Mouse (Mus musculus) gastrocnemius, postnatal 4 days (tissue): Measurements from ENCODE around the gene H2-Q1. TPM values are rescaled to one million over a fixed set of nuclear protein-coding genes. Genes with fewer than 3 reads are reported as not detected.
"Not testable (repeated sequence)": the region's sequence is repeated elsewhere in the genome, so short reads cannot be mapped to it uniquely, and the experiment has no call there.

Source experiments
- DNase-seq, 2 experiments: peaks; one replicate each; pipeline ENCODE4 v3.0.0; 2021 to 2022; ENCODE audit warnings: low spot score in 2 of 2, mixed read lengths in 2 of 2
- long read RNA-seq, 2 experiments: library from polyadenylated mRNA; stranded (forward); transcript quantifications; one replicate each; pipeline ENCODE4 v2.0.0; 2021
- total RNA-seq, 2 experiments: library from RNA; stranded (reverse); gene quantifications; 2 replicates each; pipeline ENCODE4 v1.2.3; 2021

Gene H2-Q1
- total RNA-seq = under 1 TPM; 0.52 to 0.67 TPM
- long read RNA-seq, experiment 1 = 0 reads
- long read RNA-seq, experiment 2 = 0 reads

- DNase-seq = no peak
Observed at GRCm38 (mm10) chr17:35320327-35321081, at the start of gene H2-Q1. TSS of gene H2-Q1 (plus strand) at chr17:35320405.

- no peak for DNase-seq
Observed at GRCm38 (mm10) chr17:35272249-35272648, 48.0 kb upstream of the H2-Q1 start.

GRCm38 (mm10) chr17:35274770-35275169 is 45.4 kb upstream of the H2-Q1 start:
- peak; percentile 81 to 84 for DNase-seq

GRCm38 (mm10) chr17:35276304-35276864 is 43.8 kb upstream of the H2-Q1 start:
- no peak for DNase-seq

GRCm38 (mm10) chr17:35278049-35278448 is 42.2 kb upstream of the H2-Q1 start:
- no peak for DNase-seq

- DNase-seq = no peak
Observed at GRCm38 (mm10) chr17:35278957-35279688, 41.1 kb upstream of the H2-Q1 start.

- DNase-seq = no peak
Observed at GRCm38 (mm10) chr17:35280276-35280675, 39.9 kb upstream of the H2-Q1 start.

GRCm38 (mm10) chr17:35285431-35285830 is 34.8 kb upstream of the H2-Q1 start:
- no peak for DNase-seq

- DNase-seq = peak in 1 of 2 experiments; percentile 42
Observed at GRCm38 (mm10) chr17:35295796-35296195, 24.4 kb upstream of the H2-Q1 start.

- DNase-seq = not testable (repeated sequence)
Observed at GRCm38 (mm10) chr17:35300261-35300945, 19.8 kb upstream of the H2-Q1 start.

- peak; percentile 89 to 91 for DNase-seq
Observed at GRCm38 (mm10) chr17:35301645-35302258, 18.5 kb upstream of the H2-Q1 start.

GRCm38 (mm10) chr17:35303271-35303670 is 16.9 kb upstream of the H2-Q1 start:
- no peak for DNase-seq

- no peak for DNase-seq
Observed at GRCm38 (mm10) chr17:35303756-35304350, 16.4 kb upstream of the H2-Q1 start.

- DNase-seq = no peak
Observed at GRCm38 (mm10) chr17:35304478-35304877, 15.7 kb upstream of the H2-Q1 start.

GRCm38 (mm10) chr17:35304921-35305320 is 15.3 kb upstream of the H2-Q1 start:
- DNase-seq = not testable (repeated sequence)

- no peak for DNase-seq
Observed at GRCm38 (mm10) chr17:35318671-35319070, 1.5 kb upstream of the H2-Q1 start.

- DNase-seq = not testable (repeated sequence)
Observed at GRCm38 (mm10) chr17:35325124-35325523, 4.9 kb downstream of the H2-Q1 start.

GRCm38 (mm10) chr17:35326000-35326399 is 5.8 kb downstream of the H2-Q1 start:
- DNase-seq = not testable (repeated sequence)

GRCm38 (mm10) chr17:35329714-35330113 is 9.5 kb downstream of the H2-Q1 start:
- DNase-seq = not testable (repeated sequence)

- not testable (repeated sequence) for DNase-seq
Observed at GRCm38 (mm10) chr17:35331546-35331945, 11.3 kb downstream of the H2-Q1 start.
